ENCODE assay signal across 16 mouse cellular contexts in the genomic region with DNA sequence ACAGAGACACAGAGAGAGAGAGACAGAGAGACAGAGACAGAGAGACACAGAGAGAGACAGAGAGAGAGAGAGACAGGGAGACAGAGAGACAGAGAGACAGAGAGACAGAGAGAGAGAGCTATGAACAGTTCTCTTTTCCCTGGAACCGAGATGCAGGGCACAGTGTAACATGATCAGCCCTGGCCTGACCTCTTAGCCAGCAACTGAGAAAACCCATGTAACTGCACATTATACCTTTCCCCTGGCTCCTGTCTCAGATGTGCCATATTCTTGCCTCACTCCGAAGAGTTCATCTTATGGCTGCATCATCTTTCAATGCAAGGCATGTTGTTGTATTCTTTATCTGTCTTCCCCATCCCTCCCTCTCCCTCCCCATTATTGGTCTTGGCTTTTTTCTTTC.
"Had no signal": no experiment of that assay in that cellular context is flagged by ENCODE, and none has a peak within 500 bp of the region (broad histone marks: within the 10 kb centered on the region; RNA-seq: fewer than 3 reads in every experiment).

No protein-coding gene starts in this region.

- H3K9ac ChIP-seq: limb, embryonic 12.5 days; limb, embryonic 15.5 days; liver, embryonic 14.5 days; liver, postnatal 0 days; lung, embryonic 14.5 days; midbrain, embryonic 13.5 days; neural tube, embryonic 13.5 days had no signal

- ATAC-seq: midbrain, embryonic 13.5 days; midbrain, embryonic 16.5 days had no signal

- DNase-seq: kidney, postnatal 4 days; left cerebral cortex, postnatal 4 days; liver, postnatal 0 days; thymus, adult 18-20 months; thymus, postnatal 36 days had no signal

- H3K4me2 ChIP-seq: limb, embryonic 12.5 days; limb, embryonic 15.5 days; liver, embryonic 11.5 days; lung, embryonic 14.5 days; midbrain, embryonic 13.5 days; neural tube, embryonic 13.5 days had no signal

- H3K36me3 ChIP-seq: limb, embryonic 12.5 days; limb, embryonic 15.5 days; midbrain, embryonic 10.5 days; midbrain, embryonic 13.5 days; neural tube, embryonic 13.5 days had no signal

- H3K4me1 ChIP-seq: midbrain, embryonic 13.5 days; neural tube, embryonic 13.5 days had no signal

- H3K27me3 ChIP-seq: limb, embryonic 12.5 days; limb, embryonic 15.5 days; midbrain, embryonic 13.5 days; neural tube, embryonic 13.5 days had no signal

- H3K9me3 ChIP-seq: limb, embryonic 12.5 days; limb, embryonic 15.5 days; midbrain, embryonic 10.5 days; midbrain, embryonic 13.5 days; neural tube, embryonic 13.5 days had no signal

- H3K27ac ChIP-seq: limb, embryonic 12.5 days; limb, embryonic 15.5 days; liver, embryonic 14.5 days; macrophage; midbrain, embryonic 10.5 days; midbrain, embryonic 13.5 days; neural tube, embryonic 13.5 days had no signal

- H3K4me3 ChIP-seq: limb, embryonic 12.5 days; limb, embryonic 15.5 days; midbrain, embryonic 10.5 days; midbrain, embryonic 13.5 days; myocyte; neural tube, embryonic 13.5 days had no signal
